Mouse (Mus musculus) CD4-positive helper T cell, adult 2 months (primary cell): ENCODE results near the gene Ankrd65.
"Not testable (repeated sequence)": the region's sequence is repeated elsewhere in the genome, so short reads cannot be mapped to it uniquely, and the experiment has no call there.

Experiments used
- DNase-seq: peaks from one replicate; pipeline ENCODE4 v3.0.0-alpha.2; 2012; ENCODE audit warnings: low read depth, missing footprints, low spot score

Gene Ankrd65

DNA sequence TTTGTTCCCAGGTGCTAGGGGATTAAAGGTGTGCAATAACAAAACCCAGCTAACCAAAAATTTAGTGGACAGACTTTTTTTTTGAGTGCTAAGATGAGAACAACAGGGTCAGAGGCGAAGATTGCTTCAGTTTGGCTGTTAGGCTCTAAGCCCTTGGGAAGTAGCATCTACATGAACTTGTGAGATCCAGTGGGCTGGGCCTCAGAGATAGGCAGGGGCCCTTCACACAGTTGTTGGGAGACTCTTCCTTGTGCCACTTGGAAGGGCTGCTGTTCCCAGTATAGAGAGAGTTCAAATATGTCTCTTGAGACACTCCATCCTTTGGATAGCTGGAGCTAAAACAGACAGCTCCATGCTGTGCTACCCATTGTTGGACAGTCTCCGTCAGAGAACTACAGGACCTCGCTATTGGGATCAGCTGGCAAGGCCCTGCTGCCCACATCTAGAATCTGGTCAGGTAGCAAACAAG is at the start of gene Ankrd65:
Gene Ankrd65 (plus strand): TSS at position 419 of the 469 bp plus-strand sequence.
- no peak for DNase-seq

DNA sequence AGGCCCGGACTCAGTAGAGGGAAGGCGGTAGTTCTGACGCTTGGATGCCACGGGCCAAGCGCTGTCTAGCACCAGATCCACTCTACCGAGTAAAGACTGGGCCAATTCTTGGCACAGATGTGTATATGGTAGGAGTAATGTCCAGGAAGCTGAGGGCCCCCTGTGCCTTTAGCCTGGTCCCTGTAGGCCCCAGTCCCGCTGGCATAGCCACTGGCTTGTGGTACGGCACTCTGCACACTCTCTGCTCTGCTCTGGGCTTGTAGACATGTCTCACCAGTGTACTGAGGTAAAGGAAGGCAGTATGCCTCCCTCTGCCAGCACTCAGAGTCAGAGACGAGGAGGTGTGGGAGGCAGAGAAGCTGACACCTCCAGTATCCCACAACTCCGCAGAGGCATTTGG is 49.6 kb upstream of the Ankrd65 start:
- not testable (repeated sequence) for DNase-seq

DNA sequence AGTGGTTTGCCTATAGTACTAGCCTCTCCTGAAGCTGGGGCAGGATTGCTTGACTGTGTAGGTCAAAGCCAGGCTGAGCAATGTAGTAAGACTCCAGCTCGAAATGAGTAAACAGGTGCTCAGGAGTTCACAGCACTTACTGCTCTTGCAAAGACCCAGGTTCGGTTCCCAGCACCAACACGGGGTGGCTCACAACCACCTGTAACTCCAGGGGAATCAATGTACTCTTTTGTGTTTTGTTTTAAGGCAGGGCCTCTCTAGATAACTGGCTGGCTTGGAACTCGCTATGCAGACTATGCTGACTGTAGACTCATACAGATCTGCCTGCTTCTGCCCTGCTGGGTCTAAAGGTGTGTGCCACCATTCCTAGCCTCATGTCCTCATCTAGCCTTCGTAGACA is 47.6 kb upstream of the Ankrd65 start:
- no peak for DNase-seq

DNA sequence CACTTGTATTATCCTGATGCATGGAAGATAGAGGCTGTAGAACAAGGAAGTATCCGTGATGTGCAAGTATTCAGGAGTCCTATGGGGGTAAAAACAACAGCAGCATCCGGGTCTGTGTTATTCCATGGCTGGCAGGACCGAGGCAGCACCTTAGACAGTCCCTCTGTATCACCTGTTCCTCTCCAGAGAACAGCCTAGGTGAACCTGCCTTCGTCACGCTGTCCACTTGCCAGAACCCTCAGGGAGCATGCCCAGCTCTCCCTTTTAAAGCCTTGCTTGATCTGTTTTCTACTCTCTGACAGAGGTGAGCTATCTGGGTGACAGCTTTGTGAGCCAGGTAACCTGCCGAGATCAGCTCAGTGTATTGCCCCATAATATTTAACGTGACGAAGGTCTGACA is 45.8 kb upstream of the Ankrd65 start:
- DNase-seq, result no peak

DNA sequence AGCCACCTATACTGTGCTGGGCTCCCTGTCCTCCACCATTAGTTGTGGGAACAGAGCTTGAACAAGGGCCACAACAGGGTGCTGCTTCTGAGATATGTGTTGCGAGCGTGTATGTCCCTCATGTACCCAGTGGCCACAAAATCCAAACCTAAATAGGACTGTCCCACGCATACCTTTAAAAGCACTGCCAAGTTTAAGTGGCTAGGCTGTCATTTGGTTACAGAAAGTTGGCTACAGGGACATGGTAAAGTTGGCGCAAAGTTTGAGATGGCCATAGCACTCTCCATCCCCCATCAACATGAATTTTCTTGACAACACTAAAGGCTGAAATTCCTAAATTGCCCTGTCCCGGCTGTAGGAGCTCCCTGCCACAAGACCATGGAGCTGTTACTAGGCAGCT is 45.1 kb upstream of the Ankrd65 start:
- no peak for DNase-seq

DNA sequence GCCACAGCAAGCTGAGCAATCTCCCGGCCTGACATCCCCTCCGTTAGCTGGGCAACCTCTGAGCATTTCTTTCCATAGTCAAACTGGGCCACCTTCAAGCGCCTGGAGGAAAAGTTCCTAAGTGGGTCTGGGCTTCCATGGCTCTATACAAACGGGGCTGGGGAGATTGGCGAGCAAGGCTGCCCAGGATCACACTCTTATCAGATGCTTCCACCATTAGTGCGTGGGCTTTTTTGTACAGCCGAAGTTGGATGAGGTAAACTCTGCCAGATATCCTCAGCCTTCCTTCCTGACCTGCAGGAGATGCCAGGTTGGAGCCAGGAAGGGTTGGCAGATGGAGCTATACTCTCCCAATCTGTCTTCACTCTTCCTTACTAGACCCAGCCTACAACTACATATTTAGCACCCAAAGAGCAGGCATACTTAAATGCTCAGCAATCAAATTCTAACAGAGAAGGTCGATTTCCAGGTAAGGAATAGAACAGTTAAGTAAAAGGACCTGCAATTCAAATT is 44.1 kb upstream of the Ankrd65 start:
- DNase-seq, result no peak

DNA sequence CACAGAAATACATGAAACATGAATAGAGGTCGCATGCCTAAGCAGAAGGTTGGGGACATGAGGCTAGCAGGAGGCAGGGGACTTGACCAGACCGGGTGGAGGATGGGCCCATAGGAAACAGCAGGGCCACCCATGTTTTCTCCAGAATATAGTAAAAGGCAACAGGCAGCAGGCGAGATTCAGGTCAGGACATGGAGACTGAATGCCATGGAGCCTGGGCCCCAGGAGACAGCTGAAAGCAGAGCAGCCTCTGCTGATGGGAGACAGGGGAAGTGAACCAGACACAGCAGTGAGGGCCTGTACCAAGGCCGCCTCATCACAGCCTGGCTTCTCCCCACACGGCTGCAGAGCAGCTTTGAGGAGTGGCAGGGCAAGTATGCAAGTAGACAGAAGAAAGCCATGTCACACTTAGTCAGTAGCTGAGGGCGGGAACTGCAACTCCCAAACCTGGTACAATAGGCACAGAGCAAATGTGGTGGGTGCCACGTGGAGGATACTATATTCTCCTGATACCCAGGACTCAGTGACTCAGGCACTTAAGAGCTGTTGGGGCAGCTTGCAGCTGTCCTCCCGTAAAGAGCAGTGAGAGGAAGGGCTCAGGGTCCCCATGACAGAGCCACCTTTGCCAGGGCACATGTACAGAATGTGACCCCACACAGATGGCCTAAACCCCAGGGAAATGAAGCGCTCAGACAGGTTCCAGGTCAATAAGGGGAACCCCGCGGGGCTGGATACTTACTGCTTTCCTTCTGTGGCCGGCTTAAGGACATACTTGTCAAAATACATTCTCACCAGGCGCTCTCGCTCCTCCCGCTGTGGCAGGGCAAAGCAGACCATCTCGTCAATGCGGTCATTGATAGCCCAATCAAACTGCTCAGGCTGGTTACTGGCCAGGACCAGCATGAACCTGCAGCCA is 43.4 kb upstream of the Ankrd65 start:
- no peak for DNase-seq

DNA sequence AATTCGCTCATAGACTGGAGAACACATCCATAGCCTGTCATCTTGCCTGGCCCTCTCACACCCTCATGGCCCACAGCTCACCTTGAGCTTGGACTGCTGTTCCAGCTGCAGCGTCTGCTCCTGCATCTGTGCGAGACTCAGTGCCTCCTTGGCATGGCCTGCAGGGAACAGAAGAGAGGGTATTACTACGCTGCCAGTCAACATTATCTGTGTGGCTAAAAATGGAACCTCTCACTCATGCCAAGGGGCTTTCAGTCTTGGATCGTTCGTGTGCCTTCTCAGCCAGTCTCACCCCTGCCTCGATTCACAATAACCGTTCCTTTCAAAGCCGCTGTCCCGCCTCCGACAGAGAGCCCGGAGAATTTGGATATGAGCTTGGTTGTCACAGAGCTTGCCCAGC is 33.2 kb upstream of the Ankrd65 start:
- no peak for DNase-seq

DNA sequence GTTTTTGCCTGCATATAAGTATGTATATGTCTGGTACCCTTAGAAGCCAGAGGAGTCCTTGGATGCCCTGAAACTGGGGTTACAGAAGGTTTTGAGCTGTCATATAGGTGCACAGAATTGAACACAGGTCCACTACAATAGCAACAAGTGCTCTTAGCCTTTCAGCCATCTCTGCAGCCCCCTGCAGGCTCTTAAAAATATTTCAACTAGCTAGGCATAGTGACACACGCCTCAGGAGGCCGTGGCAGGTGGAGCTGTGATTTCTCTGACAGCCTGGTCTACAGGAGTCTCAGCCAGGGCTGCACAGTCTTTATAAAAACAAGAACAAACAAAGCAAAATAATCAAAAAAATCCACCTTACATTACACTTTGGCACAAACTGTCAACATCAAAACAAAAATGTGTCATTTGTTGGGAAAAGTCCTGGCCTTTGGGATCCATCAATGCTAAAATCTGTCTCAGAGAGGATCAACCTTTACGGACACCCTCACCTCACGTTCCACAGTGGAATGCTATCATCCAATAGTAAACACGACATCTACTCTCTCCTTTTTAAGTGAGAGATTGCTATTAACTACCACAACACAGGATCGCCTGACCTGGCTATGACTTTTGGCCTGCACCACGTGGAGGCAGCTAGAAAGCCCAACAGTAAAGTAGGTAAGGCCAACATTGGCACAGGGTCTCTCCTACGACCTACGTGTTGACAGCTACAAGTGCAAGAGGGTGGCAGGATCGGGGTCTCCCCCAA is 30.2 kb upstream of the Ankrd65 start:
- DNase-seq, result peak; percentile 76

DNA sequence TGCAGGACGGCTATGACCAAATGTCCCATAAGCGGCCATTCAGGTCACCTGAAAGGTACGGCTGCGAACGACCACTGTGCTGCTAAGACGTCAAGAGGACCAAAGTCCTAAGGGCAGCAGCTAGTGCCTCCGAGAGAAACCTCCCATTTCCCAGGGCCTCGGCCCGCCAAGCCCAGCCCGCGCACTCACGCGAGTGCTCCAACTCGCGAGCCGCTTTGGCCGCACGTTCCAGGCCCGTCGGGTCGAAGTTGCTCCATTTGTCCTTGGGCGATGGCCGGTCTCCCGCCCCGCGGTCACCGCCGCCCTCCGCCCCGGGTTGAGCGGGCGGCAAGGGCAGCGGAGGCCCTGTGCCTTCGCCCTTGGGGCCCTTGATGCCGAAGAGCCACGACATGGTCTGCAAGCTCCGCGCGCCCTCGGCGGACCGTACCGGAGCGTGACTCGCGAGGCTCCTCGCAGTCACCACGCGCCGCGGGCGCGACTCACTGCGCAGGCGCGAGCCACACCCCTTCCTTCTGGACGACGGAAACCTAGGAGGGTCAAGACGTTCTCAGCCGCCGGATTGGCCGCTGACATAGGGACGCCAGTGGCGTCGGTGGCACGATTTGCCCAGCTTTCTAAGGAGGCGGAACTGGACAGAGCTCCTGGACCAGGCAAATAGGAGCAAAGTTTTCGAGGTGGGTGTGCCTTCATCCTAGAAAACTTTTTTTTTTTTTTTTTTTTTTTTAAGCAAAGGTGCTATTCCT is 29.5 kb upstream of the Ankrd65 start, which contains the start of gene Atad3a:
Gene Atad3a (minus strand): TSS at position 481 of the 743 bp plus-strand sequence.
- DNase-seq, result peak; percentile 96

DNA sequence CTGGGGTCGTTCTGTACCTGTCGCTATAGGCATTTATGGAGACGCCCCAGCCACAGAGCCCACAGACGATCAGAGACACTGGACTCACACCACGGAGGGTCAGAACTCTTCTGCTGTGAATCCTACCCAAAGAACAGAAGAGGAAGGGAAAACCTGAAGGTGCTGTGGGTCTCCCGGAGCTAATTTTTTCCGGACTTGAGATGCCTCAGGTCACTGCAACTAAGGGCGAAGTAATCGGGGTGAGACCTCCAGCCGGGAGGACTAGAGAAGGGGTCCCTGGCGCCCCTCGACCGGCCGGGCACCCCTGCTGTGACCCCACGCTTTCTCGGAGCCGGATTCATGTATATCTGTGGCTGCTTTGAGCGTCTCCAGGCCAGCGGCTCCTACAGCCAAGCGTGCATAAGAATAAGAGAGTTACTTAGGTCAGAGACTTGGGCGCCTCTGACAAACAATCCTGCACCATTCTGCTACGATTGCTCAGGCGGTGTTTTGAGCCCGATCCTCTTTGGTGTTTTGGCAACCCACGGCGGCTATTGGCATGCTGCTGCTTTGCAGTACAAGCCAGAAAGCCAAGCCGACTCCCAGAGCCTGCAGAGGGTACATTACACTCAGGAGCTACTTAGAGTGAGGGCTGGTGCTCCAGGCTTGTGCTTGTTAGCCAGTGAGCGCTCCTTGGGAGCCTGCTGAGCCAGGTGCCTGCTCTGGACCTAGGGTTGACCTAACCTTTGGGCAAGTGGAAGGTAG is 28.7 kb upstream of the Ankrd65 start:
- DNase-seq, result no peak

DNA sequence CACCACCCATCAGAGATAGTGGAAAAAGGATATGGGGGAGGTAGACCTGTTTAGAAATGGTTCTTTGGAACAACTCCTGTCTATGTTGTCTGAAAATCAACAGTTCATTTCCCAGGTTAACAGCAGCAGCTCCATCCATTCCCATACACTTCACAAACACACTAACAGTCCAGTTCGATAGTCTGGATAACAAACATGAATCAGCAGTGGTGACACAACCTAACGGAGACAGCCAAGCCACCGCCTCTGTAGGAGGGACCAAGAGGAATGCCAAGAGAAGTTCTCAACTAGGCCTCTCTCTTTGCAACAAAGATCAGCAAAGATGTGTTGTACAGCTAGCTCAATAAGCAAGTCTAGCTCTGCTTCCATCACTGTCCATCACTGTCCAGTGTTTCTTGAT is 27.9 kb upstream of the Ankrd65 start:
- no peak for DNase-seq

DNA sequence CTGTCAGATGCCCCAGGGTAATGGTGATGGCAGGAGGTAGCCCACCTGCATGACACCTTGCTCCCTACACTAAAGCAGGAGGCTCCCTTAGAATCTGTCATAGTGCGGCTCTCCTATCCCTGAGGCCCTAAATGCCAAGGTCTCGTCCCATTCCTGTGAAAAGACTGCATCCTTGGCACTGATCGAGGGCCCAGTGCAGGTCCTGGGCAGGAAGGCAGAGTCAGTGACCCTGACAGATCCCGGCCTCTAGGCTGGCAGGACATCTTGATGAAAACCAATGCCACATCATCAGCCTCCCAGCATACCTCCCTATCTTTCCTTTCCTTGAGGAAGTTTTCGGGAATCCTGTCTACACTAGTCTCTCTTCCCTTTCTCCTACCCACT is 20.8 kb upstream of the Ankrd65 start:
- no peak for DNase-seq

DNA sequence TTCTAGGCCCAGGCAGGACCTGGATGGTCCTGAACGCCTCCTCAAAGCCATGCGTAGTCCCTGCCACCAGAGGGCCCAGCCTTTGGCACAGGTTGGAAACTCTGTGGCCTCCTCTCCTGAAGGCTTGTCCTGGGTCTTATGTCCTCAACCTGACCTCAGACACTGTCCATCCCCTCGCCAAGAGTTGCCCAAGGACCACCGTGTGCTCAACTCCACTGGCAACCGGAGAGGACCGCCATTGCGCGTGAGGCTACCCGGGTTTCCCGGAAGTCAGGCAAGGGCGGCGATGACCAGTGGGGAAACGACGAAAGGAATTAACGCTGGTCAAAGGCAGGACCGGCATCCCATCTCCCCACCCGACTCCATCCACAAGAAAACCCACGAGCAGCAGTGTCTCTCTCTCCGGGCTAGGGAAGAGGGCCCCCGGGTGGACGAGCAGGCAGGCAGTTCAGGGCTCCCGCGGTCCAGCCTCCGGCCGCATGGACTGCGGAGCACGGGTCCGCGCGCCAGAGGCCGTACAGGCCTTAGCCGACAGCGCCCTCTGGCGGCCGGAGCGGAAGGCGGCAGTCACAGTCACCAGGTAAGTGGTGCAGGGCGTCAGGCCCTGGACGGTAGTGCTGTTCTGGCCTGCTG is 20.2 kb upstream of the Ankrd65 start:
- DNase-seq, result peak; percentile 79

DNA sequence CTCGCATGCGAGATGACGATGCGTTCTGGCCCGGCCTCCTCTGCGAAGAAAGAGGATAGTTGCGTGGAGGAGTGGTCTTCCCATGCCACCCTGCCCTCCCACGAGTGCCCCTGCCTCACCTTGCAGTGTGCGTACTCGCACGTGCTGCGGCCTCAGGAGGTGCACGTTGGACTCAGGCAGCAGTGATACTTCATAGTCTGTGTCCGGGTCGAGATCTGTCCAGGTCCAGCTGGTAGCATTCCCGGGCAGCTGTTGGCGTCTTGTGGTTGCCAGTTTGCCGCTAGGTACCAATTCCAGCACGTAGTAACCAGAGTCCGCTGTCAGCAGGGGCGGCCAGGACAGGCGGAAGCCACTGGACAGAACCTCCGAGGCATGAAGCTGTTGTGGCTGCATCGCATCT is 19.6 kb upstream of the Ankrd65 start:
- no peak for DNase-seq

DNA sequence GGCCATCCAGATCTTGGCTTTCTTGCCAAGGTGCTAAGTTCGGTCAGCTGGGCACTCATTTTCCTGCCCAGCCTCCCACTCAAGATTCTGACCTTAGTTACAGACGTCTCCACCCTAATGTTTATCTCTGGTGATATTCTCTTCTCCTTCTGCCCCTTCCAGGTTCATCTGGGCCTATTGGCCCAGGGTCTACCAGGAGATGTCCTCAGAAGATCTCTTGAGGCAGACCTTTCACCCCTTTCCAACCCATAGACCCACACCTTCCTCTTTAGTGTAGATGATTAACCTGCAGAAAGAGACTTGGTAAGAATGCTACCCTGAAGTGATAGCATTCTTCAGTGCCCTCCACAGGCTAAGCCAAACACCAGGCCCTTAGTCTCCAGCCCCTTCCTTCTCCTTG is 18.5 kb upstream of the Ankrd65 start:
- DNase-seq, result no peak

DNA sequence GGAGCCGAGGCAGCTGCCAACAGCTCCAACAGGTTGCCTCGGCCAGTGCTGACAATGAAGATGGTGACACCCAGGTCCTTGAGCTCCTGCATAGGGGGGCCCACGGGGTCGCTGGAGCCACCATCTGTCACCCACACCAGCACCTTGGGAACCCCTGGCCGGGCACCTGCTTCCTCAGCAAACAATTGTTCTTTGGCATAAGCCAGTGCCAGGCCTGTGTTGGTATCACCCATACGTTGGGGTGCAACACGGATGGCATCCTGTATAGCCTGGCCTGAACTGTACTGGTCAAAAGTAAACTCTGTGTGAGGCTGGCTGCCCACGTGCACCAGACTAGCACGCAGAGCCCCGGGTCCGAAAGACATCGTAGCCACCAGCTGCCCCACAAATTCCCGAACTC is 17.5 kb upstream of the Ankrd65 start:
- DNase-seq, result no peak

DNA sequence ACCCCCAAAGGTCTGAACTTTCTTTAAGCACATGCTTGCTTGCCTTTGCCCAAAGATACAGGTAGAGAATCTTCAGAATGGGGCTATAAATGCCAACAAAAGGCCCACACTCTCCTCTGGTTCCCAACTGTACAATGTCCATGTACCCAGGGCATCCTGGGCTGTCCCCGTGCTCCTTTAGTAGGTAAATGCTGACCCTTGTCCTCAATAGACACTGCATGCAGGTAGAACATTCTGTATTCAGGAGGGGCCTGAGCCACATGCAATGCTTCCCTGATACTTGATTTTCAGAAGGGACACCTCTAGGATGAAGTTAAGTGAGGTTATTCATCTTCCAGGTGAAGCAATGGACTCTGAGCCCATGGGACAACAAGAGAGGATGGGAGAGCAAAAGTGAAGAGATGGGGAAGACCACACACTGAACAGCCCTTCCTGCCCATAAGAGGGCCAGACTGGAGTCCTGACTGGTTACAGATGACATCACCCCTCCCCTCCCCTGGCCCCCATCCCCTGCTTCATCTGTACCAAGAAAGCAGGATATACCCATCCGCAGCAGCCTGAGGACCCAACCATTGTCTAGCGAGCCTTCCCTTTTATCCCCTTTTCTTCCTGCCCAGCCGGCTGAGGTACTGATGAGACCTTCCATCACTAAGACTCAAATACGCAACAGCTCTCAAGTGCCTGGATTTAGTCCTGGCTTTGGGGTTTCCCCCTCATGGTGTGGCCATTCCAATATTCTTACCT is 16.7 kb upstream of the Ankrd65 start:
- DNase-seq, result no peak

DNA sequence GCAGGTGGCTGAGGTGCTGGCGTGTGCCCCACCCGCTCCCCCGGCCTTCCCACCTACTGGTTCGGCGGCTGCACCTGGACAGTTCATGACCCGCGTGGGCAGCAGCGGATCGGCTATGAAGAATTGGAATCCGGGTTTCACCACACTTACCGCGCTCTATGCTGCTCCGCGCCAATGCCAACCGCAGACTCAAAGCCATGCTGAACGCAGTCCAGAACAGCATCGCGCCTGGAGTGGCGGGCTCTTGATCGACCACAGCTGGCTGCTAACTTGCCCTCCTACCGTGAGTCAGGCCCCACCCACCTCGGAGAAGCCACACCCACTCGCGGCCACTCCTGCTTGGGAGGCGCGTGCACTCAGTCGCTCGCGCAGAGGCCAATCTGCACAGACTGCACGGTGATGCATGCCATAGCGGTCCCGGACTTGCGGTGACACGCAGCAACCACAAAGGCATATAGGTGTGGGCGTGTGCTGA is 15.9 kb upstream of the Ankrd65 start, which contains the start of gene Vwa1:
Gene Vwa1 (minus strand): TSS at position 419 of the 475 bp plus-strand sequence.
- peak; percentile 87 for DNase-seq
